ENCODE assay signal across 8 mouse cellular contexts in the genomic region with DNA sequence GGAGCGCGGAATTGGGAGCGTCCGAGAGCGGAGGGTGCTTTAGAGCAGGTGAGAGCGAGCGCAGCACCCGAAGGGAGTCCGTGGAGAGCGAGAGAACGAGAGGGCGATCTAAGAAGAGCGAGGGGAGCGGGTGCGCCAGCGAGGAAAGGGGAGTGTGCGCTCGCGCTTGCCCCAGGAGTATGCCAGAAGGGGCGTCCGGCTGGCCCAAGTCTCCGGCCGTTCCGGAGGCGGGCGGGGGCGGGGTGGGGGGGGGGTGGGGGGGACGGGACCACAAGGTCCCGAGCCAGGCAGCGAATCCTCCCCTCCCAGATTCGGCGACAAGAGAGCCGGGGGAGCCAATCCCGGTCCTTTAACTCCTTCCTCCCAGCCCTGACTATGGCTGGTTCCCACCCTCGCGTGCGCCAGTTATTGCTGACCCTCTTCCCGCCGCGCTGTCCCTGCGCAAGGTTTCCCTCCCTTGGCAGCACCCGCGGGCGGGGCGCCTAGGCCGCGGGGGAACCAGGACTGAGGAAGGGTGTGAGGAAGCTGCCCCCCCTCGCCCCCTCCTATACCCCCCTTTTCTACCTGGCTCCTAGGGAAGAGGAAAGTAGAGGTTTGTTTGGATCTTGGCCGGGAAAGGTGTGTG. TPM values are rescaled to one million over a fixed set of nuclear protein-coding genes. Genes with fewer than 3 reads are reported as not detected.
DNase-seq lines count a peak whose midpoint lies in the region; ATAC-seq and TF ChIP-seq lines count a peak whose summit lies in the region.

A gene (minus strand): TSS at position 181 of the 625 bp plus-strand sequence.

- peak within 1 kb of the TSS; percentile 35 for H3K4me3 ChIP-seq in cortical plate, adult 2 months (ENCODE audit: insufficient read depth, low read length)
- H3K4me3 ChIP-seq in intestine, embryonic 16.5 days (ENCODE audit: low read length) = peak within 1 kb of the TSS; percentile 64
- peak within 1 kb of the TSS; percentile 55 for H3K4me3 ChIP-seq in liver, embryonic 16.5 days (ENCODE audit: low read depth, low read length)
- peak within 1 kb of the TSS; percentile 48 for H3K4me3 ChIP-seq in neural tube, embryonic 12.5 days

- DNase-seq in frontal cortex, adult 2 months (ENCODE audit: extremely low spot score in 1 of 2, low spot score in 1 of 2) = no peak
- DNase-seq in frontal cortex, postnatal 10 days (ENCODE audit: low spot score in 2 of 2) = no peak
- DNase-seq in heart, adult 18-20 months = peak; percentile 67 to 74
- no peak for DNase-seq in natural killer cell, adult 2 months (ENCODE audit: low spot score in 2 of 2)

- TF ChIP-seq POLR2A in cortical plate, adult 2 months (IDR thresholded peaks at IDR 0.05; ENCODE audit: extremely low read depth, insufficient read depth, low read length) = no peak

- peaks cover 35% of the 10 kb centered on the region for H3K27me3 ChIP-seq in intestine, embryonic 16.5 days (replicated peaks; ENCODE audit: control insufficient read depth, insufficient read depth, low read length)
- peaks cover 54% of the 10 kb centered on the region for H3K27me3 ChIP-seq in liver, embryonic 16.5 days (ENCODE audit: control insufficient read depth, insufficient read depth, low read depth, low read length)
- H3K27me3 ChIP-seq in neural tube, embryonic 12.5 days (replicated peaks) = peaks cover 47% of the 10 kb centered on the region

- TF ChIP-seq CTCF in cortical plate, adult 2 months (IDR thresholded peaks at IDR 0.05; ENCODE audit: extremely low read depth, insufficient read depth, low read length) = no peak

- 0% methylated on average over 33 of the region's 49 CpGs for WGBS in intestine, embryonic 16.5 days
- 2% methylated on average over 37 of the region's 49 CpGs for WGBS in liver, embryonic 16.5 days (ENCODE audit: insufficient replicate concordance)
- under 1% methylated on average over 27 of the region's 49 CpGs for WGBS in neural tube, embryonic 12.5 days

- H3K9ac ChIP-seq in intestine, embryonic 16.5 days (ENCODE audit: low read depth, low read length) = peak within 1 kb of the TSS; percentile 66
- H3K9ac ChIP-seq in liver, embryonic 16.5 days (ENCODE audit: low read depth, low read length) = peak within 1 kb of the TSS; percentile 36
- H3K9ac ChIP-seq in neural tube, embryonic 12.5 days = peak within 1 kb of the TSS; percentile 56

- H3K4me1 ChIP-seq in cortical plate, adult 2 months (ENCODE audit: control insufficient read depth, insufficient read depth, low read length) = no peaks in the 10 kb centered on the region
- peaks cover 13% of the 10 kb centered on the region; the same call in 1 of the 2 replicates for H3K4me1 ChIP-seq in intestine, embryonic 16.5 days (ENCODE audit: control insufficient read depth, insufficient read depth, low read length)
- peaks cover 5% of the 10 kb centered on the region for H3K4me1 ChIP-seq in liver, embryonic 16.5 days (ENCODE audit: control insufficient read depth, low read depth, low read length)
- H3K4me1 ChIP-seq in neural tube, embryonic 12.5 days = peaks cover 12% of the 10 kb centered on the region; the same call in 1 of the 2 replicates

- H3K27ac ChIP-seq in cortical plate, adult 2 months (ENCODE audit: insufficient read depth, low read length) = no peak within 1 kb of the TSS
- no peak within 1 kb of the TSS for H3K27ac ChIP-seq in intestine, embryonic 16.5 days (ENCODE audit: low read length)
- H3K27ac ChIP-seq in liver, embryonic 16.5 days (ENCODE audit: low read length) = no peak within 1 kb of the TSS
- no peak within 1 kb of the TSS for H3K27ac ChIP-seq in neural tube, embryonic 12.5 days

- ATAC-seq in intestine, embryonic 16.5 days = peak; percentile 46
- peak; percentile 49 for ATAC-seq in liver, embryonic 16.5 days (ENCODE audit: low read depth)
- ATAC-seq in neural tube, embryonic 12.5 days (ENCODE audit: low FRiP score, low read depth) = peak; percentile 51

- H3K36me3 ChIP-seq in intestine, embryonic 16.5 days (ENCODE audit: control insufficient read depth, insufficient read depth, low read length) = no peaks in the 10 kb centered on the region
- H3K36me3 ChIP-seq in liver, embryonic 16.5 days (ENCODE audit: control insufficient read depth, insufficient read depth) = no peaks in the 10 kb centered on the region
- no peaks in the 10 kb centered on the region for H3K36me3 ChIP-seq in neural tube, embryonic 12.5 days

- H3K9me3 ChIP-seq in intestine, embryonic 16.5 days (ENCODE audit: control insufficient read depth, low read length) = no peaks in the 10 kb centered on the region
- H3K9me3 ChIP-seq in liver, embryonic 16.5 days (replicated peaks; ENCODE audit: control insufficient read depth, low read length) = no peaks in the 10 kb centered on the region
- H3K9me3 ChIP-seq in neural tube, embryonic 12.5 days = no peaks in the 10 kb centered on the region

- peak within 1 kb of the TSS; percentile 85 for H3K4me2 ChIP-seq in intestine, embryonic 16.5 days (ENCODE audit: low read depth, low read length)
- H3K4me2 ChIP-seq in liver, embryonic 16.5 days (ENCODE audit: low read depth, low read length) = peak within 1 kb of the TSS; percentile 68
- H3K4me2 ChIP-seq in neural tube, embryonic 12.5 days (replicated peaks) = peak within 1 kb of the TSS; percentile 69

RNA-seq across cellular contexts. Expression of the gene that starts here (rescaled TPM):
- 24.0 and 27.2 TPM in 2 replicates for polyA plus RNA-seq in frontal cortex, adult 2 months (2012; rRNA removed)
- polyA plus RNA-seq in cortical plate, adult 2 months (2012; rRNA removed) = 3.3 and 4.7 TPM in 2 replicates
- 10 to 100 TPM; 16.2 to 16.8 TPM for total RNA-seq in heart, adult 18-20 months (2021)
- 5.6 and 6.6 TPM in 2 replicates for polyA plus RNA-seq in intestine, embryonic 16.5 days (2015; fragmentation: Nextera tagmentation; extraction: Ambion mirVana)
- polyA plus RNA-seq in liver, embryonic 16.5 days (2015; fragmentation: Nextera tagmentation; extraction: Ambion mirVana) = 4.1 and 4.3 TPM in 2 replicates
- 3.3 and 3.5 TPM in 2 replicates for polyA plus RNA-seq in neural tube, embryonic 12.5 days (2016; fragmentation: Nextera tagmentation; extraction: Ambion mirVana)

Comparison
In these comparisons a context has a peak if more than half of its experiments do, and no peak if none do; other contexts are left out.
1. DNase-seq: peak in heart, adult 18-20 months (2 of 2); none in frontal cortex, adult 2 months (0 of 2), frontal cortex, postnatal 10 days (0 of 2) and natural killer cell, adult 2 months (0 of 2).
2. Peak in every context shown above with its lines, with median percentiles within 50 percentile points of each other: H3K4me3 ChIP-seq, ATAC-seq, H3K4me2 ChIP-seq and H3K9ac ChIP-seq.